Mouse (Mus musculus) neutrophil, adult 65 days (primary cell): ENCODE measurements around the gene Mlh1. TPM values are rescaled to one million over a fixed set of nuclear protein-coding genes. Genes with fewer than 3 reads are reported as not detected.

Experiments used
- total RNA-seq: library from RNA; stranded (reverse); gene quantifications from 2 replicates; pipeline ENCODE4 v1.2.4, GENCODE M21; 2023

Gene Mlh1
- 8.8 and 13.5 TPM in 2 replicates for total RNA-seq

DNA sequence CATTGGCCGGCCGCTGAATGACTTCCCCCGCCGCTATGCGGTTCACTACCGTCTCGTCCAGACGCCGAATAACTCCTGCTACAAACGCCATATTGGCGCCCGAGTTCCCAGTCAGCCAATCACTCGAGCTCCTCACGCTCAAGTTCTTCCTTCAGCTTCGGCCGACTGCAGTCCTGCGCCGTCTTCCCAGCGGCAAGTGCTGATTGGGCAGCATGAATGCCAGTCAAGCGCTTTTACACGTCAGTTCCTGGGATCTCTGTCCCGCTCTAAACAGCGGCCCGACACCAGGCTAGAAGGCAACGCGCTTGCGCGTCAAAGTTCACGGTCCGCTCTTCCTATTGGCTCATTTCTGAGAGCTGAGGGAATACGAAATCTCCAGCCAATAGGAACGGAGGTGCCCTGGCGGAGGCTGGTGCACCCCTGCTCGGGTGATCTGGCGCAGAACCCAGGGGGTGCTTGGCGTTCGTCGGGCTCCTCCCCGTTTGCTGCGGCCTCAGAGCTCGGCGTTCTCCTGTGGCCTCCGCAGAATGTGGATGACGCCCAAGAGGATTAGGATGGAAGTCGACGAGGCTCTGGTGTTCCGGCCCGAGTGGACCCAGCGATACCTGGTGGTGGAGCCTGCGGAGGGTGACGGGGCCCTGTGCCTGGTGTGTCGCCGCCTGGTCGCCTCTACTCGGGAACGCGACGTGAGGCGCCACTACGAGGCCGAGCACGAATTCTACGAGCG lies at the start of gene Mlh1, which contains the start of gene Epm2aip1:
Gene Mlh1, minus strand, starts transcription at position 358 of the 727 bp plus-strand sequence.
Gene Epm2aip1, plus strand, starts transcription at position 496 of the 727 bp plus-strand sequence.

GRCm38 (mm10) chr9:111311031-111311842 lies 39.6 kb upstream of the Mlh1 start, which contains the start of gene Trank1:
Trank1 (plus strand) TSS chr9:111311739.

Other genes with a start within 250 kb of the Mlh1 start
- gene Ccrl2, start 214.3 kb downstream of the Mlh1 start, total RNA-seq, result 282 and 287 TPM in 2 replicates
- gene Lrrfip2, start 154.2 kb downstream of the Mlh1 start, total RNA-seq, result 98.9 and 146 TPM in 2 replicates
- 9.9 and 11.7 TPM in 2 replicates for gene Epm2aip1, start 138 bp upstream of the Mlh1 start, total RNA-seq
- 0.05 TPM in 1 of 2 replicates, not detected in the other for gene Trank1, start 39.9 kb upstream of the Mlh1 start, total RNA-seq
- not detected in 2 replicates for gene Dclk3, start 167.3 kb upstream of the Mlh1 start, total RNA-seq